Mouse (Mus musculus) embryonic facial prominence, embryonic 10.5 days (tissue): ENCODE measurements around the gene Usp24. TPM values are rescaled to one million over a fixed set of nuclear protein-coding genes. Genes with fewer than 3 reads are reported as not detected.

ENCODE experiments used
- DNase-seq: peaks from one replicate; pipeline ENCODE4 v3.0.0-alpha.2; 2017; ENCODE audit warnings: low spot score
- H3K27ac ChIP-seq: fragments of 300-500 bp; sonication (generic); replicated peaks from 2 replicates; pipeline ENCODE4 v1.5.1; 2016; ENCODE audit warnings: mild to moderate bottlenecking
- H3K27me3 ChIP-seq: fragments of 300-500 bp; sonication (generic); replicated peaks from 2 replicates; pipeline ENCODE4 v1.6.1; 2016; ENCODE audit warnings: low read depth, mild to moderate bottlenecking; ENCODE audit not compliant: poor library complexity, severe bottlenecking
- H3K36me3 ChIP-seq: fragments of 300-500 bp; sonication (generic); replicated peaks from 2 replicates; pipeline ENCODE4 v1.6.1; 2016; ENCODE audit warnings: mild to moderate bottlenecking, moderate library complexity
- H3K4me1 ChIP-seq: fragments of 300-500 bp; sonication (generic); 2 replicates; pipeline ENCODE4 v1.6.1; 2016
- H3K4me3 ChIP-seq: fragments of 300-500 bp; sonication (generic); 2 replicates; pipeline ENCODE4 v1.5.1; 2016; ENCODE audit warnings: mild to moderate bottlenecking, moderate library complexity
- H3K9me3 ChIP-seq: fragments of 300-500 bp; sonication (generic); 2 replicates; pipeline ENCODE4 v1.6.1; 2016; ENCODE audit warnings: mild to moderate bottlenecking
- WGBS: fragments of 180-500 bp; shearing (Covaris S2); methylation state at CpG from one replicate; pipeline ENCODE4 v1.1.7; 2016; 5-methylcytosine and 5-hydroxymethylcytosine counted together
- polyA plus RNA-seq: library from polyadenylated mRNA; unstranded; fragments of >200 nt; fragmentation: Nextera tagmentation; extraction: Ambion mirVana; gene quantifications from 2 replicates; pipeline ENCODE4 v1.2.1, GENCODE M21; 2016

Gene Usp24
- polyA plus RNA-seq, 1 experiment from 2014 or later: 7.3 TPM

- Histone ChIP-seq H3K27ac (no peak overlapping the region), H3K9me3 (no peaks in the 10 kb centered on the region), H3K36me3 (no peaks in the 10 kb centered on the region; the same call in 1 of the 2 replicates), H3K4me1 (peaks cover 5% of the 10 kb centered on the region; the same call in 1 of the 2 replicates), H3K27me3 (no peaks in the 10 kb centered on the region), H3K4me3 (no peak overlapping the region)
- 88% methylated on average over 8 of the region's 8 CpGs for WGBS
- no peak for DNase-seq
Measured at GRCm38 (mm10) chr4:106449306-106449705, 133.3 kb downstream of the Usp24 start.

- Histone ChIP-seq H3K4me1 (peaks cover 5% of the 10 kb centered on the region; the same call in 1 of the 2 replicates), H3K27ac (no peak overlapping the region), H3K36me3 (no peaks in the 10 kb centered on the region), H3K27me3 (no peaks in the 10 kb centered on the region), H3K4me3 (no peak overlapping the region), H3K9me3 (no peaks in the 10 kb centered on the region)
- 87% methylated on average over 7 of the region's 7 CpGs for WGBS
- DNase-seq: no peak
Measured at GRCm38 (mm10) chr4:106452401-106452800, 136.4 kb downstream of the Usp24 start.

GRCm38 (mm10) chr4:106453108-106453507 is 137.1 kb downstream of the Usp24 start:
- H3K9me3 ChIP-seq: no peaks in the 10 kb centered on the region
- WGBS: 89% methylated on average over 5 of the region's 5 CpGs
- no peak overlapping the region for H3K4me3 ChIP-seq

GRCm38 (mm10) chr4:106453516-106453915 is 137.5 kb downstream of the Usp24 start:
- Histone ChIP-seq H3K27me3 (no peaks in the 10 kb centered on the region), H3K4me3 (no peak overlapping the region), H3K27ac (no peak overlapping the region), H3K36me3 (no peaks in the 10 kb centered on the region), H3K4me1 (peaks cover 5% of the 10 kb centered on the region; the same call in 1 of the 2 replicates), H3K9me3 (no peaks in the 10 kb centered on the region)
- no peak for DNase-seq
- 86% methylated on average over 4 of the region's 4 CpGs for WGBS

More at GRCm38 (mm10) chr4:106453108-106453507, 137.1 kb downstream of the Usp24 start:
- Histone ChIP-seq H3K36me3 (no peaks in the 10 kb centered on the region), H3K27me3 (no peaks in the 10 kb centered on the region), H3K4me1 (peaks cover 5% of the 10 kb centered on the region; the same call in 1 of the 2 replicates), H3K27ac (no peak overlapping the region)
- DNase-seq: no peak

GRCm38 (mm10) chr4:106454541-106454940 is 138.5 kb downstream of the Usp24 start:
- H3K36me3 ChIP-seq: no peaks in the 10 kb centered on the region
- no peaks in the 10 kb centered on the region for H3K27me3 ChIP-seq
- DNase-seq: no peak
- no peak overlapping the region for H3K27ac ChIP-seq
- no peak overlapping the region for H3K4me3 ChIP-seq
- WGBS: 93% methylated on average over 7 of the region's 7 CpGs
- no peaks in the 10 kb centered on the region for H3K9me3 ChIP-seq
- peaks cover 5% of the 10 kb centered on the region; the same call in 1 of the 2 replicates for H3K4me1 ChIP-seq

GRCm38 (mm10) chr4:106462016-106462415 is 146.0 kb downstream of the Usp24 start:
- Histone ChIP-seq H3K4me1 (peaks cover 20% of the 10 kb centered on the region), H3K27me3 (peaks cover 52% of the 10 kb centered on the region), H3K4me3 (no peak overlapping the region), H3K27ac (no peak overlapping the region), H3K9me3 (no peaks in the 10 kb centered on the region), H3K36me3 (no peaks in the 10 kb centered on the region)
- 76% methylated on average over 9 of the region's 9 CpGs for WGBS
- no peak for DNase-seq

- H3K27ac ChIP-seq: no peak overlapping the region
- no peaks in the 10 kb centered on the region for H3K36me3 ChIP-seq
- DNase-seq: no peak
- no peaks in the 10 kb centered on the region for H3K9me3 ChIP-seq
- WGBS: 72% methylated on average over 5 of the region's 5 CpGs
- H3K4me1 ChIP-seq: peaks cover 20% of the 10 kb centered on the region
- no peak overlapping the region for H3K4me3 ChIP-seq
- H3K27me3 ChIP-seq: peaks cover 52% of the 10 kb centered on the region
Measured at GRCm38 (mm10) chr4:106462524-106462923, 146.5 kb downstream of the Usp24 start.

GRCm38 (mm10) chr4:106463174-106463801 is 147.3 kb downstream of the Usp24 start:
- H3K27me3 ChIP-seq: peaks cover 52% of the 10 kb centered on the region
- 30% methylated on average over 21 of the region's 21 CpGs for WGBS
- H3K36me3 ChIP-seq: no peaks in the 10 kb centered on the region
- peak overlapping the region; percentile 60 for H3K4me3 ChIP-seq
- H3K9me3 ChIP-seq: no peaks in the 10 kb centered on the region
- peaks cover 20% of the 10 kb centered on the region for H3K4me1 ChIP-seq
- H3K27ac ChIP-seq: 0 out of 2 replicates have a peak overlapping the region, but pooled peaks have one; percentile 67
- no peak for DNase-seq

GRCm38 (mm10) chr4:106467420-106468110 is 151.6 kb downstream of the Usp24 start:
- no peaks in the 10 kb centered on the region for H3K36me3 ChIP-seq
- no peak overlapping the region for H3K27ac ChIP-seq
- H3K4me3 ChIP-seq: no peak overlapping the region
- peaks cover 20% of the 10 kb centered on the region for H3K4me1 ChIP-seq
- DNase-seq: no peak
- no peaks in the 10 kb centered on the region for H3K9me3 ChIP-seq
- WGBS: 83% methylated on average over 13 of the region's 13 CpGs
- H3K27me3 ChIP-seq: peaks cover 33% of the 10 kb centered on the region

- WGBS: 83% methylated on average over 5 of the region's 5 CpGs
- DNase-seq: no peak
- no peaks in the 10 kb centered on the region for H3K36me3 ChIP-seq
- no peak overlapping the region for H3K4me3 ChIP-seq
- no peaks in the 10 kb centered on the region for H3K4me1 ChIP-seq
- no peak overlapping the region for H3K27ac ChIP-seq
- no peaks in the 10 kb centered on the region for H3K9me3 ChIP-seq
- H3K27me3 ChIP-seq: 0 out of 2 replicates have a peak, but pooled peaks cover 15% of the 10 kb centered on the region
Measured at GRCm38 (mm10) chr4:106470921-106471320, 154.9 kb downstream of the Usp24 start.

- Histone ChIP-seq H3K9me3 (no peaks in the 10 kb centered on the region), H3K4me1 (no peaks in the 10 kb centered on the region), H3K27ac (no peak overlapping the region), H3K36me3 (no peaks in the 10 kb centered on the region), H3K4me3 (no peak overlapping the region), H3K27me3 (0 out of 2 replicates have a peak, but pooled peaks cover 15% of the 10 kb centered on the region)
- whole genome bisulfite sequencing: 12% methylated on average over 3 of the region's 3 CpGs
- DNase-seq: peak; percentile 64
Measured at GRCm38 (mm10) chr4:106472335-106472734, 156.3 kb downstream of the Usp24 start.

GRCm38 (mm10) chr4:106474241-106474640 is 158.2 kb downstream of the Usp24 start:
- H3K36me3 ChIP-seq: no peaks in the 10 kb centered on the region
- peak; percentile 71 for DNase-seq
- H3K27ac ChIP-seq: no peak overlapping the region
- H3K9me3 ChIP-seq: no peaks in the 10 kb centered on the region
- H3K4me1 ChIP-seq: no peaks in the 10 kb centered on the region
- WGBS: 8% methylated on average over 6 of the region's 6 CpGs
- H3K27me3 ChIP-seq: 0 out of 2 replicates have a peak, but pooled peaks cover 15% of the 10 kb centered on the region
- H3K4me3 ChIP-seq: no peak overlapping the region

- Histone ChIP-seq H3K4me3 (no peak overlapping the region), H3K4me1 (peaks cover 4% of the 10 kb centered on the region), H3K27ac (no peak overlapping the region), H3K9me3 (no peaks in the 10 kb centered on the region), H3K27me3 (peaks cover 35% of the 10 kb centered on the region), H3K36me3 (no peaks in the 10 kb centered on the region)
- DNase-seq: no peak
- 79% methylated on average over 3 of the region's 3 CpGs for WGBS
Measured at GRCm38 (mm10) chr4:106480545-106480944, 164.5 kb downstream of the Usp24 start.
